Mouse (Mus musculus): ENCODE measurements around the gene As3mt. TPM values are rescaled to one million over a fixed set of nuclear protein-coding genes. Genes with fewer than 3 reads are reported as not detected.

Gene As3mt
- 30.2 and 31.6 TPM in 2 replicates for polyA plus RNA-seq (2014; fragmentation: Nextera tagmentation; extraction: Ambion mirVana)

GRCm38 (mm10) chr19:46707296-46708151, at the start of gene As3mt:
TSS of gene As3mt (plus strand) at chr19:46707458.
- ATAC-seq (ENCODE audit: low FRiP score) (peak; percentile 61), DNase-seq (ENCODE audit: low spot score) (peak; percentile 75)
- peak within 1 kb of the TSS; percentile 55 for H3K4me2 ChIP-seq (replicated peaks; ENCODE audit: low read depth, low read length)
- H3K27me3 ChIP-seq (ENCODE audit: control insufficient read depth, insufficient read depth, low read length): no peaks in the 10 kb centered on the region
- 0 out of 2 replicates have a peak within 1 kb of the TSS, but pooled peaks have one; percentile 30 for H3K27ac ChIP-seq (ENCODE audit: low read depth, low read length)
- H3K9ac ChIP-seq (ENCODE audit: low read depth, low read length): peak within 1 kb of the TSS; percentile 50
- peak within 1 kb of the TSS; percentile 46 for H3K4me3 ChIP-seq (ENCODE audit: low read depth, low read length)
- no peaks in the 10 kb centered on the region for H3K36me3 ChIP-seq (ENCODE audit: control insufficient read depth, insufficient read depth, low read length)
- H3K4me1 ChIP-seq (replicated peaks; ENCODE audit: control insufficient read depth, insufficient read depth, low read length): no peaks in the 10 kb centered on the region
- no peaks in the 10 kb centered on the region for H3K9me3 ChIP-seq (ENCODE audit: control insufficient read depth, low read length)
- WGBS: 15% methylated on average over 30 of the region's 31 CpGs

- Histone ChIP-seq H3K4me1 (replicated peaks; ENCODE audit: control insufficient read depth, insufficient read depth, low read length) (no peaks in the 10 kb centered on the region), H3K27me3 (ENCODE audit: control insufficient read depth, insufficient read depth, low read length) (no peaks in the 10 kb centered on the region), H3K9me3 (ENCODE audit: control insufficient read depth, low read length) (no peaks in the 10 kb centered on the region), H3K27ac (ENCODE audit: low read depth, low read length) (no peak overlapping the region), H3K4me2 (replicated peaks; ENCODE audit: low read depth, low read length) (no peak overlapping the region), H3K9ac (ENCODE audit: low read depth, low read length) (no peak overlapping the region), H3K4me3 (ENCODE audit: low read depth, low read length) (no peak overlapping the region), H3K36me3 (ENCODE audit: control insufficient read depth, insufficient read depth, low read length) (peaks cover 15% of the 10 kb centered on the region; the same call in 1 of the 2 replicates)
- WGBS: 95% methylated on average over 7 of the region's 7 CpGs
- no peak for DNase-seq (ENCODE audit: low spot score)
- no peak for ATAC-seq (ENCODE audit: low FRiP score)
These were observed 48.9 kb upstream of the As3mt start for GRCm38 (mm10) chr19:46658348-46658747.

GRCm38 (mm10) chr19:46658851-46659250, 48.4 kb upstream of the As3mt start:
- DNase-seq (ENCODE audit: low spot score) (no peak), ATAC-seq (ENCODE audit: low FRiP score) (no peak)
- H3K4me3 ChIP-seq (ENCODE audit: low read depth, low read length): no peak overlapping the region
- peaks cover 15% of the 10 kb centered on the region; the same call in 1 of the 2 replicates for H3K36me3 ChIP-seq (ENCODE audit: control insufficient read depth, insufficient read depth, low read length)
- H3K9ac ChIP-seq (ENCODE audit: low read depth, low read length): no peak overlapping the region
- no peaks in the 10 kb centered on the region for H3K4me1 ChIP-seq (replicated peaks; ENCODE audit: control insufficient read depth, insufficient read depth, low read length)
- no peaks in the 10 kb centered on the region for H3K9me3 ChIP-seq (ENCODE audit: control insufficient read depth, low read length)
- no peak overlapping the region for H3K27ac ChIP-seq (ENCODE audit: low read depth, low read length)
- H3K27me3 ChIP-seq (ENCODE audit: control insufficient read depth, insufficient read depth, low read length): no peaks in the 10 kb centered on the region
- 90% methylated on average over 9 of the region's 9 CpGs for WGBS
- H3K4me2 ChIP-seq (replicated peaks; ENCODE audit: low read depth, low read length): no peak overlapping the region

- Histone ChIP-seq H3K27me3 (ENCODE audit: control insufficient read depth, insufficient read depth, low read length) (no peaks in the 10 kb centered on the region), H3K27ac (ENCODE audit: low read depth, low read length) (no peak overlapping the region), H3K9me3 (ENCODE audit: control insufficient read depth, low read length) (no peaks in the 10 kb centered on the region), H3K4me2 (replicated peaks; ENCODE audit: low read depth, low read length) (no peak overlapping the region), H3K4me1 (replicated peaks; ENCODE audit: control insufficient read depth, insufficient read depth, low read length) (no peaks in the 10 kb centered on the region), H3K36me3 (ENCODE audit: control insufficient read depth, insufficient read depth, low read length) (peaks cover 6% of the 10 kb centered on the region; the same call in 1 of the 2 replicates), H3K4me3 (ENCODE audit: low read depth, low read length) (no peak overlapping the region), H3K9ac (ENCODE audit: low read depth, low read length) (no peak overlapping the region)
- no peak for ATAC-seq (ENCODE audit: low FRiP score)
- no peak for DNase-seq (ENCODE audit: low spot score)
- WGBS: 71% methylated on average over 4 of the region's 4 CpGs
These were observed 45.7 kb upstream of the As3mt start for GRCm38 (mm10) chr19:46661511-46661910.

GRCm38 (mm10) chr19:46662214-46662613, 45.0 kb upstream of the As3mt start:
- no peak overlapping the region for H3K9ac ChIP-seq (ENCODE audit: low read depth, low read length)
- H3K27ac ChIP-seq (ENCODE audit: low read depth, low read length): no peak overlapping the region
- no peaks in the 10 kb centered on the region for H3K9me3 ChIP-seq (ENCODE audit: control insufficient read depth, low read length)
- no peak overlapping the region for H3K4me2 ChIP-seq (replicated peaks; ENCODE audit: low read depth, low read length)
- no peak for ATAC-seq (ENCODE audit: low FRiP score)
- H3K36me3 ChIP-seq (ENCODE audit: control insufficient read depth, insufficient read depth, low read length): no peaks in the 10 kb centered on the region
- no peaks in the 10 kb centered on the region for H3K27me3 ChIP-seq (ENCODE audit: control insufficient read depth, insufficient read depth, low read length)
- WGBS: 87% methylated on average over 8 of the region's 8 CpGs
- H3K4me1 ChIP-seq (replicated peaks; ENCODE audit: control insufficient read depth, insufficient read depth, low read length): no peaks in the 10 kb centered on the region
- H3K4me3 ChIP-seq (ENCODE audit: low read depth, low read length): no peak overlapping the region
- no peak for DNase-seq (ENCODE audit: low spot score)

GRCm38 (mm10) chr19:46662784-46663183, 44.5 kb upstream of the As3mt start:
- no peaks in the 10 kb centered on the region for H3K27me3 ChIP-seq (ENCODE audit: control insufficient read depth, insufficient read depth, low read length)
- no peak overlapping the region for H3K9ac ChIP-seq (ENCODE audit: low read depth, low read length)
- H3K9me3 ChIP-seq (ENCODE audit: control insufficient read depth, low read length): no peaks in the 10 kb centered on the region
- H3K4me2 ChIP-seq (replicated peaks; ENCODE audit: low read depth, low read length): no peak overlapping the region
- no peaks in the 10 kb centered on the region for H3K4me1 ChIP-seq (replicated peaks; ENCODE audit: control insufficient read depth, insufficient read depth, low read length)
- no peaks in the 10 kb centered on the region for H3K36me3 ChIP-seq (ENCODE audit: control insufficient read depth, insufficient read depth, low read length)
- DNase-seq (ENCODE audit: low spot score) (no peak), ATAC-seq (ENCODE audit: low FRiP score) (no peak)
- WGBS: 82% methylated on average over 6 of the region's 6 CpGs
- H3K4me3 ChIP-seq (ENCODE audit: low read depth, low read length): no peak overlapping the region
- no peak overlapping the region for H3K27ac ChIP-seq (ENCODE audit: low read depth, low read length)

- ATAC-seq (ENCODE audit: low FRiP score): no peak
- Histone ChIP-seq H3K27me3 (ENCODE audit: control insufficient read depth, insufficient read depth, low read length) (no peaks in the 10 kb centered on the region), H3K4me3 (ENCODE audit: low read depth, low read length) (no peak overlapping the region), H3K4me2 (replicated peaks; ENCODE audit: low read depth, low read length) (no peak overlapping the region), H3K27ac (ENCODE audit: low read depth, low read length) (no peak overlapping the region), H3K36me3 (ENCODE audit: control insufficient read depth, insufficient read depth, low read length) (no peaks in the 10 kb centered on the region), H3K9me3 (ENCODE audit: control insufficient read depth, low read length) (no peaks in the 10 kb centered on the region), H3K4me1 (replicated peaks; ENCODE audit: control insufficient read depth, insufficient read depth, low read length) (no peaks in the 10 kb centered on the region), H3K9ac (ENCODE audit: low read depth, low read length) (no peak overlapping the region)
- 63% methylated on average over 7 of the region's 7 CpGs for WGBS
- DNase-seq (ENCODE audit: low spot score): peak; percentile 30
These were observed 41.8 kb upstream of the As3mt start for GRCm38 (mm10) chr19:46665474-46665873.

- ATAC-seq (ENCODE audit: low FRiP score) (no peak), DNase-seq (ENCODE audit: low spot score) (no peak)
- H3K4me2 ChIP-seq (replicated peaks; ENCODE audit: low read depth, low read length): no peak overlapping the region
- no peak overlapping the region for H3K9ac ChIP-seq (ENCODE audit: low read depth, low read length)
- no peak overlapping the region for H3K4me3 ChIP-seq (ENCODE audit: low read depth, low read length)
- no peaks in the 10 kb centered on the region for H3K36me3 ChIP-seq (ENCODE audit: control insufficient read depth, insufficient read depth, low read length)
- no peak overlapping the region for H3K27ac ChIP-seq (ENCODE audit: low read depth, low read length)
- H3K4me1 ChIP-seq (replicated peaks; ENCODE audit: control insufficient read depth, insufficient read depth, low read length): no peaks in the 10 kb centered on the region
- WGBS: 68% methylated on average over 11 of the region's 11 CpGs
- no peaks in the 10 kb centered on the region for H3K9me3 ChIP-seq (ENCODE audit: control insufficient read depth, low read length)
- H3K27me3 ChIP-seq (ENCODE audit: control insufficient read depth, insufficient read depth, low read length): no peaks in the 10 kb centered on the region
These were observed 40.0 kb upstream of the As3mt start for GRCm38 (mm10) chr19:46667300-46667699.

- no peak for ATAC-seq (ENCODE audit: low FRiP score)
- Histone ChIP-seq H3K36me3 (ENCODE audit: control insufficient read depth, insufficient read depth, low read length) (no peaks in the 10 kb centered on the region), H3K9me3 (ENCODE audit: control insufficient read depth, low read length) (no peaks in the 10 kb centered on the region), H3K4me3 (ENCODE audit: low read depth, low read length) (no peak overlapping the region), H3K4me1 (replicated peaks; ENCODE audit: control insufficient read depth, insufficient read depth, low read length) (no peaks in the 10 kb centered on the region), H3K27me3 (ENCODE audit: control insufficient read depth, insufficient read depth, low read length) (no peaks in the 10 kb centered on the region), H3K27ac (ENCODE audit: low read depth, low read length) (no peak overlapping the region), H3K4me2 (replicated peaks; ENCODE audit: low read depth, low read length) (no peak overlapping the region), H3K9ac (ENCODE audit: low read depth, low read length) (no peak overlapping the region)
- 90% methylated on average over 10 of the region's 10 CpGs for WGBS
- no peak for DNase-seq (ENCODE audit: low spot score)
These were observed 39.0 kb upstream of the As3mt start for GRCm38 (mm10) chr19:46668263-46668662.

Data from hindbrain, embryonic 11.5 days (tissue).